Mouse (Mus musculus): Measurements from ENCODE around the gene Catsperb. TPM values are rescaled to one million over a fixed set of nuclear protein-coding genes. Genes with fewer than 3 reads are reported as not detected.

The Catsperb gene
- polyA plus RNA-seq, 1 experiment from 2014 or later: not detected

Small RNA genes within 50 kb of the gene (microRNA-seq; reads per million reads assigned to microRNA genes)
- not detected for gene Gm24542

All from heart, embryonic 12.5 days (tissue).